Comparison of ENCODE assay signal across 8 mouse cellular contexts in genomic region chr6:106804904-106805303, GRCm38 (mm10). TPM values are rescaled to one million over a fixed set of nuclear protein-coding genes. Genes with fewer than 3 reads are reported as not detected.
DNase-seq lines count a peak whose midpoint lies in the region; ATAC-seq and TF ChIP-seq lines count a peak whose summit lies in the region.
"Had no signal": no experiment of that assay in that cellular context is flagged by ENCODE, and none has a peak within 500 bp of the region (broad histone marks: within the 10 kb centered on the region; RNA-seq: fewer than 3 reads in every experiment).

No protein-coding gene starts in this region.

- H3K4me2 ChIP-seq in midbrain, embryonic 15.5 days = no peak overlapping the region
- H3K4me2 ChIP-seq: stomach, embryonic 15.5 days had no signal

- no peaks in the 10 kb centered on the region for H3K36me3 ChIP-seq in C2C12 (ENCODE audit: control insufficient read depth, insufficient read depth)
- H3K36me3 ChIP-seq in midbrain, embryonic 15.5 days (replicated peaks) = no peaks in the 10 kb centered on the region
- H3K36me3 ChIP-seq: stomach, embryonic 15.5 days had no signal

- H3K4me3 ChIP-seq in C2C12 (ENCODE audit: insufficient read depth, poor library complexity, severe bottlenecking) = no peak overlapping the region
- no peak overlapping the region for H3K4me3 ChIP-seq in layer of hippocampus, adult 2 months
- no peak overlapping the region for H3K4me3 ChIP-seq in midbrain, embryonic 15.5 days
- H3K4me3 ChIP-seq: stomach, embryonic 15.5 days had no signal

- 0 out of 2 replicates have a peak, but pooled peaks cover 2% of the 10 kb centered on the region for H3K4me1 ChIP-seq in midbrain, embryonic 15.5 days
- H3K4me1 ChIP-seq: stomach, embryonic 15.5 days had no signal

- no peak overlapping the region for H3ac ChIP-seq in C2C12 (ENCODE audit: control insufficient read depth, insufficient read length, low read depth)

- no peaks in the 10 kb centered on the region for H3K79me3 ChIP-seq in C2C12 (ENCODE audit: low read depth)

- WGBS in midbrain, embryonic 15.5 days = 31% methylated on average over 2 of the region's 2 CpGs

- ATAC-seq in granulocyte monocyte progenitor cell, adult 5-6 weeks (replicated peaks; ENCODE audit: poor library complexity, severe bottlenecking) = peak; percentile 83
- peak; percentile 70 for ATAC-seq in midbrain, embryonic 15.5 days (replicated peaks)

- H3K27ac ChIP-seq in layer of hippocampus, adult 2 months = no peak overlapping the region
- no peak overlapping the region for H3K27ac ChIP-seq in midbrain, embryonic 15.5 days
- H3K27ac ChIP-seq: stomach, embryonic 15.5 days had no signal

- DNase-seq in 3T3-L1 (ENCODE audit: low read depth, low spot score) = peak; percentile 86
- peak; percentile 32 to 52 for DNase-seq in cerebellum, adult 18-20 months
- peak; percentile 42 to 48 for DNase-seq in layer of hippocampus, adult 2 months (ENCODE audit: low spot score in 2 of 2)
- no peak for DNase-seq in spleen, postnatal 14 days (ENCODE audit: low spot score in 2 of 2)

- no peaks in the 10 kb centered on the region for H3K79me2 ChIP-seq in C2C12 (ENCODE audit: control insufficient read depth, insufficient read depth)

- no peaks in the 10 kb centered on the region for H3K27me3 ChIP-seq in C2C12 (ENCODE audit: control insufficient read depth, insufficient read depth, insufficient read length)
- no peaks in the 10 kb centered on the region for H3K27me3 ChIP-seq in midbrain, embryonic 15.5 days (replicated peaks)
- H3K27me3 ChIP-seq: stomach, embryonic 15.5 days had no signal

- TF ChIP-seq CTCF in C2C12 (IDR thresholded peaks at IDR 0.05; ENCODE audit: control insufficient read depth, insufficient read depth, insufficient read length) = no peak
- peak; percentile 90 for TF ChIP-seq CTCF in layer of hippocampus, adult 2 months (conservative IDR thresholded peaks at IDR 0.05)

- no peak overlapping the region for H3K9ac ChIP-seq in midbrain, embryonic 15.5 days
- H3K9ac ChIP-seq: stomach, embryonic 15.5 days had no signal

- no peaks in the 10 kb centered on the region for H3K9me3 ChIP-seq in midbrain, embryonic 15.5 days
- H3K9me3 ChIP-seq: stomach, embryonic 15.5 days had no signal

TF ChIP-seq in C2C12, 6 proteins besides CTCF, POLR2A, EP300 and RAD21:
- TF ChIP-seq MYOD1 (IDR thresholded peaks at IDR 0.05; ENCODE audit: control insufficient read depth, insufficient read length, low read depth) (no peak), CEBPB (IDR thresholded peaks at IDR 0.05; ENCODE audit: low read depth) (peak; percentile 88), MYOG (IDR thresholded peaks at IDR 0.05; ENCODE audit: control insufficient read depth, extremely low read depth, insufficient read length) (no peak), MAX (IDR thresholded peaks at IDR 0.05) (no peak), FOSL1 (IDR thresholded peaks at IDR 0.05; ENCODE audit: insufficient read depth, low read length, poor library complexity, severe bottlenecking) (peak; percentile 14), USF1 (IDR thresholded peaks at IDR 0.05; ENCODE audit: low read depth) (no peak)

RNA-seq across cellular contexts. Expression of gene Crbn, which starts 5.0 kb away (rescaled TPM):
- polyA plus RNA-seq in C2C12 (2012; fragmentation: generic; extraction: Trizol) = 7.9 TPM
- total RNA-seq in granulocyte monocyte progenitor cell, adult 5-6 weeks (2014; fragmentation: Nextera tagmentation) = 17.0 and 24.8 TPM in 2 replicates
- 42.7 and 42.8 TPM in 2 replicates for total RNA-seq in granulocyte monocyte progenitor cell, adult 5-6 weeks (2017)
- 100 to 1,000 TPM; 102 to 108 TPM for total RNA-seq in layer of hippocampus, adult 2 months (2021)
- polyA plus RNA-seq in midbrain, embryonic 15.5 days (2015; fragmentation: Nextera tagmentation; extraction: Ambion mirVana) = 59.7 and 61.0 TPM in 2 replicates

RNA-seq across cellular contexts. Expression of gene Trnt1, which starts 36.0 kb away (rescaled TPM):
- 12.9 TPM for polyA plus RNA-seq in C2C12 (2012; fragmentation: generic; extraction: Trizol)
- total RNA-seq in granulocyte monocyte progenitor cell, adult 5-6 weeks (2014; fragmentation: Nextera tagmentation) = 41.2 and 45.9 TPM in 2 replicates
- 103 and 109 TPM in 2 replicates for total RNA-seq in granulocyte monocyte progenitor cell, adult 5-6 weeks (2017)
- 10 to 100 TPM; 52.3 to 57.5 TPM for total RNA-seq in layer of hippocampus, adult 2 months (2021)
- 55.8 and 59.5 TPM in 2 replicates for polyA plus RNA-seq in midbrain, embryonic 15.5 days (2015; fragmentation: Nextera tagmentation; extraction: Ambion mirVana)

RNA-seq across cellular contexts. Expression of gene Il5ra, which starts 56.1 kb away (rescaled TPM):
- not detected for polyA plus RNA-seq in C2C12 (2012; fragmentation: generic; extraction: Trizol)
- total RNA-seq in granulocyte monocyte progenitor cell, adult 5-6 weeks (2014; fragmentation: Nextera tagmentation) = not detected in 2 replicates
- 0.15 and 1.4 TPM in 2 replicates for total RNA-seq in granulocyte monocyte progenitor cell, adult 5-6 weeks (2017)
- not detected for total RNA-seq in layer of hippocampus, adult 2 months (2021)
- 0.09 TPM in 1 of 2 replicates, not detected in the other for polyA plus RNA-seq in midbrain, embryonic 15.5 days (2015; fragmentation: Nextera tagmentation; extraction: Ambion mirVana)

Comparison
In these comparisons a context has a peak if more than half of its experiments do, and no peak if none do; other contexts are left out.
1. DNase-seq: peak in 3T3-L1 (single experiment), cerebellum, adult 18-20 months (2 of 2) and layer of hippocampus, adult 2 months (2 of 2); none in spleen, postnatal 14 days (0 of 2).